Mouse (Mus musculus) embryonic fibroblast, embryonic 13.5 days (primary cell): Measurements from ENCODE around the gene Spata13. TPM values are rescaled to one million over a fixed set of nuclear protein-coding genes. Genes with fewer than 3 reads are reported as not detected.

Experiments
- H3K27ac ChIP-seq: 2 replicates; pipeline ENCODE4 v1.5.1; 2012; ENCODE audit warnings: low read length, control low read depth, inconsistent platforms; ENCODE audit not compliant: insufficient read depth
- H3K4me1 ChIP-seq: 2 replicates; pipeline ENCODE4 v1.6.1; 2011; ENCODE audit warnings: low read length; ENCODE audit not compliant: control insufficient read depth, insufficient read depth
- H3K4me3 ChIP-seq: 2 replicates; pipeline ENCODE4 v1.5.1; 2011; ENCODE audit warnings: mild to moderate bottlenecking, control low read depth, low read length; ENCODE audit not compliant: insufficient read depth
- CTCF ChIP-seq: IDR thresholded peaks from 2 replicates; pipeline ENCODE4 v1.5.1; 2011; ENCODE audit warnings: mild to moderate bottlenecking, control low read depth, low read length, moderate library complexity, borderline replicate concordance; ENCODE audit not compliant: insufficient read depth
- POLR2A ChIP-seq: IDR thresholded peaks from 2 replicates; pipeline ENCODE4 v1.6.1; 2011; ENCODE audit warnings: low read depth, mild to moderate bottlenecking, control low read depth, low read length, moderate library complexity
- polyA plus RNA-seq: library from polyadenylated mRNA; stranded (reverse); fragments of >200 nt; gene quantifications from 2 replicates; pipeline ENCODE4 v1.2.4, GENCODE M21; 2011; ENCODE audit warnings: low read depth; ENCODE audit not compliant: missing spikeins, insufficient read length

Spata13 gene
- 11.1 and 12.5 TPM in 2 replicates for polyA plus RNA-seq

DNA sequence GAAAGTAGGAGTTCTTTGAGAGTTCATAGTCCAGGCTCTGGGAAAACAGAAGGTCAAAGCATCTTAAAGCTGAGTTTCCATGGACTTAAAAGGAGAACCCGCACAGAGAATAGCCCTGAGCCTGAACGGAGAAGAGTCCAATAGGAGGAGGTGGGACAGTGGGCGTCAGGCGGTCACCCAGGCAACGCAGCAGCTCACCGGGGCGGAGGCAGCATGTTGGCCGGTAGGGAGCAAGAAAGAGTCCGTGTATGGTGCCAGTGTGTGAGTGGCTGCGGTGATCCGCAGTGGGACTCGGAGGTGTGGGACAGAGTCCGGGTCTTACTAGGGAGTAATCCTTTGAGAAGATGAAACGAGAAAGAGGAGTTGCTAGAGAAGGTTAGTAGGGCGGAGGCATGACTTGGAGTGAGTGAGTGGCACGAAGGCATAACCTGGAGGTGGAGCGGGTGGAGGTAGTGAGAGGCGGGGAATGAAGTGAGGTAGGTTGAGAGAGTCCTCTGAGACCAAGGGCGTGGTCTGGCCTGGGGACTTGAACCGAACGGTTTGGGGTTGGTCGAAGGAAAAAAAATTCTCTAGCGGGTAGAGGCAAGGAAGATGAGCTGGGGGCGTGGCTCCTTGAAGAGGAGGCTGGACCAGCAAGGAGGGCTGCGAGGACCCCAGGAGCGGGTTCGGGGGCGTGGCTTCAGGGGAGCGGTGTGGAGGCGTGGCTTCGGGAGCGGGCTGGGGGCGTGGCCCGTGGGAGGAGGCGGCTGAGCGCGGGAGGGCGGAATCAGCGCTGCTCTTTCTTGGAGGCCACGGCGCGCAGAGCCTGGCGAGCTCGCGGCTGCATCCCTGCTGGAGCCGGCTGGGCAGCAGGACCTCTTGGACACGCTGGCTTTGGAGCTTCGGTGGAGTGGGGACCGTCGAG lies at the start of gene Spata13:
TSS of gene Spata13 (plus strand) at position 41 of the 904 bp plus-strand sequence.
- Histone ChIP-seq H3K4me1 (peaks cover 7% of the 10 kb centered on the region), H3K4me3 (peak within 1 kb of the TSS; percentile 67), H3K27ac (peak within 1 kb of the TSS; percentile 74)
- TF ChIP-seq CTCF (no peak), POLR2A (peak; percentile 71)

DNA sequence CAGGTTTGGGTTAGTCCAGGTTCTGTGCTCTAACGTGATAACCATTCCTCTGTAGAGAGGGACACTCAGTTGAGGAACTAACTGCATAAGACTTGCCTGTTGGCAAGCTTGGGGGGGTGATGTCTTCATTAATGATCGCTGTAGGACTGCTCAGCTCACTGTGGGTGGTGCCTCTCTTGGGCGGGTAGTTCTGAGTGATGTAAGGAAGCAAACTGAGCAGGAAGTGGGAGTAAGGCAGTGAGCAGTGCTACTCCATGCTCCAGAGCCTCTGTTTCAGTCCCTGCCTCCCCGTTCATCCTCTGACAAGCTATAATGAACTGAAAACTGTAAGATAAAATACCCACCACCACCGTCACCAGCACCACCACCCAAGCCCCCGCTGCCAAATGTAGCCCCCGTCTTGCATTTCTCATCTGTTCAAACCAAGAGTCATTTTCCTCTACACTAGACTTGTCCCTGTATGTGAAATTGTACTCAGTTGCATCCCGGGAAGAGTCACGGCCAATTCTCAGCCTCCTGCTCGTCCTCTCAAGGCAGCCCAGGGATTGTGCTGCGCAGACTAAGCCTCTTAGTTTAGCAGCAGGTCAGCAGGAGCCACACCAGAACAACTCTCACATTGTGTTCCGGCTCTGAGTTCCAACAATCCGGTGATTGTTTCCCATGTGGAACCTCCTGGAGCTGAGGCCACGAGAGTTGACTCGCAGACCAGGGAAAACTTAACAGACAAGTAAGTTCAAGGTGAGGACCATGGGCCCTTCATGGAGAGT lies 46.9 kb upstream of the Spata13 start:
- Histone ChIP-seq H3K4me3 (no peak overlapping the region), H3K27ac (no peak overlapping the region), H3K4me1 (peaks cover 3% of the 10 kb centered on the region; the same call in 1 of the 2 replicates)
- TF ChIP-seq POLR2A (no peak), CTCF (no peak)

DNA sequence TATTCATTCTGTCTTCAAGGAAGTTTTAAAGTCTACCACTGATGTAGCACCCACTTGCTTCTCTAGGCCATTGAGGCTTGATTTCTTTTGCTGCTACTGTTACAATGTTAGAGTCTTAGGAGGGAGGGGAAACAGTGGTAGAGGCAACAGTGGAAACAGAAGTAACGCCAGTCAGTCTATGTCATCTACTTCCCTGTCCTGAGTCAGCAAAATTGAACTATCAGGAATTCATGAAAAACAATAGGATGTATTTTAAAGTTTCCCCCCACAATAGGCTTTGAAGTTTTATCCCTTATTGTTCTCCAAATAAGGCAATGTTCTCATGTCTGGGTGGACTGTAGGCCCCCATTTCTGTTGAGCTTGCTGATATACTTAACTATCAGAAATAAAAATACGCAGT lies 44.8 kb upstream of the Spata13 start:
- no peak overlapping the region for H3K27ac ChIP-seq
- peaks cover 11% of the 10 kb centered on the region for H3K4me1 ChIP-seq
- TF ChIP-seq CTCF = no peak
- no peak for TF ChIP-seq POLR2A
- no peak overlapping the region for H3K4me3 ChIP-seq

DNA sequence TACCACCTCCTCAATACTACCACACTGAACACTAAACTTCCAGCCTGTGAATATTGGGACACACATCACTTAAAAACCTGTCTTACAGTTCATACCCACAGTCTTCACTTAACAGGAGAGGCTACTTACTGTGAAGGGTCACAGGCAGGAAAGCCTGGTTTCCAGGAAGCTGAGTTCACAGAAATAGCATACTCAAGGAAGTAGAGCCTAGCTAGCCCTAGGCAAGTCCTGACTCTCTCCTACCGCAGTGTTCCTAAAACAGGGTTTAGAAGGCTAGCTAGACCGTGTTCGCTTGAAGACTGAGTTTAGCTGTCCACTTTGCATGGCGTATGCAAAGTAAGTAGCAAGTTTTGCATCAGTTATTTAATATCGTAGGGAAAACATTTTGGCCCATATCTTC lies 41.5 kb upstream of the Spata13 start:
- Histone ChIP-seq H3K27ac (no peak overlapping the region), H3K4me3 (no peak overlapping the region), H3K4me1 (peaks cover 11% of the 10 kb centered on the region)
- TF ChIP-seq CTCF (no peak), POLR2A (no peak)

DNA sequence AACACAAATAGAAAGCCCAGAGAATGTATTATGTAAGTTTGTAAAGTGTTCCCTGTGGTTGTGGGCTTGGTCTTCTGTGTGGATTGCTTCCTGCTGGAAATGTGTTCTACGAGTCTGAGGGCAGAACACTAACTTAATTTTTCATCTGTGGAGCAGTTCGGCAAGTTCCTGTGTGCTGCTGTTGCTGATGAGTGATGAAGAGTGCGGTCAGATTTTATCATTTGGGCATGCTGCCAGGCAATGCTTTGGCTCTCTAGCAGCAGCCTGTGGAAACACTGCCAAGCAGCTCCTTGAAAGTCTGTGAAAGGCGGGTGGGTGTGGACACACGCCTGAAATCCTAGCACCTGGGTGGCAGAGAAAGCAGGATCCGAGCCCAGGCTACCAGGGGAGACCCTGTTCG lies 41.0 kb upstream of the Spata13 start:
- Histone ChIP-seq H3K4me1 (peaks cover 11% of the 10 kb centered on the region), H3K4me3 (no peak overlapping the region), H3K27ac (no peak overlapping the region)
- TF ChIP-seq CTCF (no peak), POLR2A (no peak)

DNA sequence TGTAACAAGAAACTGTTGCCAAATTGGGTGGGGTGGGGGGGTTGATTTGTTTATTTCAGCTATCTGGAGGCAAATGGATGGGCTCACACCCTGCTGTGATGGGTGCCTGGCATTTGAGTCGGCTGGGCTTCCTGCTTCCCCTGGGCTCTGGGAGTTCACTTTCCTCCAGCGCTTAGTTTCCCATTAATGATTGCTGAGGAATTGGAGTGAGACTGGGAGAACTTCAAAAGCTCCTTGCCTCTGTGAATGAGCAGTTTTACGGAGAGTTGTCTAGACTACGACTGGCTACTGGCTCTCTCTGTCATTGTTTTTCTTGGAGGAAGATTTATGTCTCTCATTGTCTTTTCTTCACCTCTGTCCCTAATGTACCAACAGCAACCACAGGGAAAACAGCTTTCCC lies 36.2 kb upstream of the Spata13 start:
- TF ChIP-seq POLR2A = no peak
- no peak for TF ChIP-seq CTCF
- no peak overlapping the region for H3K4me3 ChIP-seq
- H3K4me1 ChIP-seq = peaks cover 2% of the 10 kb centered on the region; the same call in 1 of the 2 replicates
- no peak overlapping the region for H3K27ac ChIP-seq

DNA sequence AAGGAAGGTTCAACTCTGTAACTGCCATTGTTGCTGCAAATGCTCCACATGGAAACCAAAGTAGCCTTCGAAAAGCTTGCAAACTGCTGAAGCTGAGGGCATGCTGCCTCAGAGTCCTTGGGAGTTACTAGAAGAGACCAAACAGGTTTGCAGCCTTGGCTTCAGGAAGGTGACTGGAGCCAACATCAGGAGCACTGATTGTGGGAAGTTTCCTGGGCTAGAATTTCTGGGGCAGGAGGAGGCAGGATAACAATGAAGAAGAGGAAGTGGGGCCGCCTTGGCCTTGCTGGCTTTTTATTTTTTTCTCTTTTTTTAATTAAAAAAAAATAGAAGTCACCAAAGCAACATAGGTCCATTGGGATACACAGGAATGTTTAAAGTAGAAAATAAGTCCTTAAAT lies 34.8 kb upstream of the Spata13 start:
- Histone ChIP-seq H3K4me3 (no peak overlapping the region), H3K27ac (no peak overlapping the region), H3K4me1 (no peaks in the 10 kb centered on the region)
- TF ChIP-seq CTCF = no peak
- no peak for TF ChIP-seq POLR2A

DNA sequence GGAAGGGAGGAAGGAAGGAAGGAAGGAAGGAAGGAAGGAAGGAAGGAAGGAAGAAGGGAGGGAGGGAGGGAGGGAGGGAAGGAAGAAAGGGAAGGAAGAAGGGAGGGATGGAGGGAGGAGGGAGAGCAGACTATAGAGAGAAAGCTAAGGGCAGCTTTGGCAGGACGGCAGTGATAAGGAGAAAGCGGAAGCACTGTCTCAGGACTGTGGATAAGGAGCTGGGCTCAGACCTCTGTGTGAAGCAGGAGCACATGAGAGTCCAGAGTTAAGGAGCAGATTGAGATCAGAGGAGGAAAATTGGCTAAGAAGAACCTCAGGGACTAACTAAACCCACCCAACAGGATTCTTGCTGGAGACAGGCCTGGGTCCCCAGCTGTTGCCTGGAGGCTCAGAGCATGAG lies 28.2 kb upstream of the Spata13 start:
- no peak for TF ChIP-seq CTCF
- TF ChIP-seq POLR2A = no peak
- Histone ChIP-seq H3K4me3 (no peak overlapping the region), H3K27ac (no peak overlapping the region), H3K4me1 (no peaks in the 10 kb centered on the region)

DNA sequence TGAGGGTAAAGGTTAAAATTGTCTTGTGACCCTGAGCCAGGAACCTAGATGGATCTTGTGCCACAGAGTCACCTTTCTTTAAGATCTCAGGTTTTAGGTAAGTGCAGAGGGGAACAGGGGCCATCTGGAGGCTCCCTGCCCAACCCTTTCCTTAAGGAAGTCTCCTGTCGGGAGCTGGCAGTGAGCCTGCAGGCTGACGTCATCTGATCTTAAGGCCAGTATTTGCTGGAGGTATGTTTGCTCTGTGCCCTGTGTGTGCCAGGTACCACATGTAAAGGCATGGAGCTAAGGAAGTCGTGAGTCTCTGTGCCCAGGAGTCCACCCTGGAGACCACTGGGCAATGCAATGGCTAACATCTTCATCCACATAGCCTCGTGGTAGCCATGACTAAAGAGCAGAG lies 27.6 kb upstream of the Spata13 start:
- TF ChIP-seq CTCF (no peak), POLR2A (no peak)
- H3K4me3 ChIP-seq = no peak overlapping the region
- no peak overlapping the region for H3K27ac ChIP-seq
- H3K4me1 ChIP-seq = no peaks in the 10 kb centered on the region
